Mouse (Mus musculus) heart, adult 8-10 months (tissue): Measurements from ENCODE around the gene Tenm3. TPM values are rescaled to one million over a fixed set of nuclear protein-coding genes. Genes with fewer than 3 reads are reported as not detected.

Experiments
- DNase-seq: peaks from one replicate; pipeline ENCODE4 v3.0.0; 2022; ENCODE audit warnings: low spot score
- total RNA-seq, 4 experiments: library from RNA; stranded (reverse); gene quantifications; 2 replicates each; pipeline ENCODE4 v1.2.4; 2022

The Tenm3 gene
- total RNA-seq, 4 experiments from 2014 or later = 2.1 to 3.8 (median 3.2) TPM

GRCm38 (mm10) chr8:48279360-48279759, 564.4 kb downstream of the Tenm3 start:
- DNase-seq = no peak

GRCm38 (mm10) chr8:48277986-48278635, 565.6 kb downstream of the Tenm3 start:
- no peak for DNase-seq

GRCm38 (mm10) chr8:48275066-48275465, 568.7 kb downstream of the Tenm3 start:
- DNase-seq = no peak

DNA sequence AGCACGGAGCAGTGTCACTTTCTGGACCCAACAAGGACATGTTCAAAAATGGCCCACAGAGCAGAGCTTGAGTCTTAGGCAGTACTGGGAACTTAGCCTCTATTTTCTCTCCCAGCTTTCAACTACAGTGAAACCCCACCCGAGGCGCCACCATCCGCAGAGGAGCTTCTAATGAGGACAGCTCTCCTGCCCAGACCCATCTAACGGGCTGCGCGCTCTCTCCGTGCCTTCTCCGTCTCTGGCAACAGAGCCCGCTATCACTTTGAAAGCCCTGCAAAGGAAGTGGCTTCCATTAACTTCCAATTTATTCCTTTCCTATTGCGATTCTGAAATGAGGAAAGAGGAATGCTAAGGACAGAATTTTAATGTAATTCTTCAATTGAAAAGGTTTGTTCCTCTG, 569.2 kb downstream of the Tenm3 start:
- no peak for DNase-seq

DNA sequence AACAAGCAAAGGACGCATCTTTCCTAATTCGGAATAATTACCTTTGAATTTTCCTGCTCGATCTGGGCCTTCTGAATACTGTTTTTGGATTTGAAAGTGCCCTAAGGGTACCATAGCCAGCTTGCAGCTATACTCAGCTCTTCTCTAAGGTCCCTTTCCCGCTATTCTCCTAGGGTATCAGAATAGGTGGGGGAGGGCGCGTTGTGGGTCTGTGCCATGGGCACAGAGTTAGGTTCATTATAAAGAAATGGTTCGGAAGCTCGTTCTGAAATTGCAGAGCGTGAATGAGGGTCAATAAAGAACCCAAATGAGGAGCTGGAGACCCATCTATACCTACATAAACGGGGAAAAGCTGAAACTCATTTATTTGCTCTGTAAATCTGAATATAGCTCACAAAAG, 575.1 kb downstream of the Tenm3 start:
- DNase-seq = no peak

DNA sequence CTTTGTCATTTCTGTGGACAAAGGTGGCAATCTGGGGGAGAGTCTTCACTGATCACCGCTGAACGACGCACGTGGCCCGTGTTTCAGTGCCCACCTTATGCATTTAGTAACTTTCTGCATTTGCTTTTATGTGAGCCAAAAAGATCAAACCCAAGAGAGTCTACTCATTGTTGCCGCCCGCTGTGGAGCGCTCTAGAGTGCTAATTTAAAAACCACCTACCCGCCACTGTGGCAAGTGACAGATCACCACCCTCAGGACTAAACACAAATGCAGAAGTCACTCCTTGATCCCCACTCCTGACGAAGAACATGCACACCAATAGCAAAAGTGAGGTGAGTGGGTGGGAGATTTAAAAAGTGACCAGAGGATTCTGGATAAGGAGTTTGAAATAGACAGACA, 583.5 kb downstream of the Tenm3 start:
- DNase-seq = no peak

GRCm38 (mm10) chr8:48259832-48260231, 583.9 kb downstream of the Tenm3 start:
- no peak for DNase-seq

DNA sequence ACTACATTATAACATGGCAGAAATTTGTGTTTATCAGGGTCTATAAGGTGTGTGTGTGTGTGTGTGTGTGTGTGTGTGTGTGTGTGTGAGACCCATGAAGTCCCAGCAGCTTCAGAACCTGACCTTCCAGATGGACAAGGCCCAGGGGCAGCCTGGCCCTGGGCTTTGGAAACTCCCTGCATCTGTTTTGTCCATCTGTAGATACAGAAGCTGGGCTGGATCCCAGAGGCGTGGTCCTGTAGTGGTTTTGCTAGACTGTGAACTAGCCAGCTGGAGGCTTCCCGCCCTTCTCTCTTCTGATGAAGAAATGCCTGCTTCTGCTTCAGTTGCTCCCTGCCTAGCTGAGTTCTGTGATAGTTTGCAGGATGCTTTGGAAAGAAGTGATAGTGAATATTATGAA, 599.9 kb downstream of the Tenm3 start:
- peak; percentile 11 for DNase-seq

DNA sequence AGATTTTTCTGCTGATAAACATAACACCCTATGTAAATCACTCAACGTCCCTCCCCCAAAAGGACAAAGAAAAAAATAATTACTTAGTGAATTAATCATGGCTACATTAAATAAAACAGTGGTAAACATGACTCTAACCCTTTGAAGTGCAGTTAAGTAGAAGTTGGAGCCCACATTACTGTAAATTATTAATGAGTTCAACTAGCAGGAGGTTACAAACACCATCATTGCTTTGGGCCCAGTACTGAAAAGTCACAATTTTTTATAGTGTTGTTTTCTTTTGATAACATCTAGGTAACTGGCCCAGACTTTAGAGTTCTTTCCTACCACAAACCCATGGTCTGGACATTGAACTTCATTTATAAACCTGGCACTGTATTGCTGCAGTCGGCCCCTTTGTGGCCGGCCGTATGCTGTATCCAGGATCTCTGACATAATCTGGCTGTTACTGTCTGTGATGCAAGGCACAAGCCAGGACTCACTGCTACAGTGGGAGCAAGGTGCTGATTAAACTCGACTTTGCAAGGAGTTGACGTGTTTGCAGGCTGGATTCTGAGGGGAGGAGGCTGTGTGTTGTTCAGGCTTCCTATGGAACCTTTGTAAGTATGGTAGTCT, 602.7 kb downstream of the Tenm3 start:
- no peak for DNase-seq

- no peak for DNase-seq
Observed at GRCm38 (mm10) chr8:48236968-48237367, 606.8 kb downstream of the Tenm3 start.

- no peak for DNase-seq
Observed at GRCm38 (mm10) chr8:48232927-48233326, 610.8 kb downstream of the Tenm3 start.

DNA sequence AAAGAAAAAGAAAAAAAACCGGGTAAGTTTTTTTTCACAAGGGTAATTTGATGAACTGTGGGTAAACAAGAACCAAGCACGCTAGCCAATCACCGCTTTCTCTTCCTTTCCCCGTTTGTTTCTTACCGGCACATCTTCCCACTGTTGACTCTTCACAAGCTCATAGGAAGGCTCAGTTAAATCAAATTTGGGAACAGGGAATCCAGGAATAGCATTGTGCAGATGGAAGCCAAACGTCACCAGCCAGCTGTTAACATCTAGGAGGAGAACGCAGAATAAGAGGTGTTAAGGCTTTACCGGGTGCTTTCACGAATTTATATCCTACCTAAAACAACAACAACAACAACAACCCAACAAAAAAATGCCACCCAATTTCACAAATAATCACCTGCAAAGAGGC, 611.9 kb downstream of the Tenm3 start:
- no peak for DNase-seq

- DNase-seq = no peak
Observed at GRCm38 (mm10) chr8:48231389-48231788, 612.4 kb downstream of the Tenm3 start.

DNA sequence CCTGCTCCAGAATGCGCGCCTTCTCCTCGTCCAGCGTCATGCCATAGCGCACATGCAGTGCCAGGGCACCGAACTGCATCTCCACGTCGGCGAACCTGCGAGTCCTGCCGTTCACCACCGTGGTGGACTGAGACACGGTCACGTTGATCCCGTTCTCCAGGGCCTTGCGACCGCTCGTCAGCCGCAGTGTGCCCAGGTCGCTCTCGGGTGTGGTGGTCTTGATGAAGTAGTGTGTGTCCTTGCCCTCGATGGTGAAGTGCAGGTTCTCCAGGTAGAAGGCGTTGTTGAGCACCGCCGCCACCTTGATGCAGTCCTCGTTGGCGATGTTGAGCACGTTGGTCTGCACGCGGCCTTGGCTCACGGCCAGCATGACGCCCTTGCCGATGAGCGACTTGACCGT, 615.1 kb downstream of the Tenm3 start:
- no peak for DNase-seq

GRCm38 (mm10) chr8:48224753-48225152, 619.0 kb downstream of the Tenm3 start:
- DNase-seq = no peak

DNA sequence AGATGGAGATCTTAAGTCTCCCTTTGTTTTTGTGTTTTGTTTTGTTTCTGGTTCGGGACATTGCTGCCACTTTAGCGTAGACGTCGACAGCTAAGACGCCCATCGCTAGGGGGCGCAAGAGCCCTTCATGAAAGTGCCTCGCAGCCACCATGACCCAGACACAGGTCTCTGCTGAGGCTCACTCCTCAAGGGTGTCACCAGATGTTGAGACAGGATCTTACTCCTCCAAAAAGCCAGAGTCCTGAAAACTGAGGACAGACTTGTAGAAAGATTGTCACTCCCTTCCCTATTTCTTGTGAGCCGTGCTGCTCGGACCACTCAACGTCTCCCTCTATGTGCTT, 621.4 kb downstream of the Tenm3 start:
- DNase-seq = peak; percentile 71

DNA sequence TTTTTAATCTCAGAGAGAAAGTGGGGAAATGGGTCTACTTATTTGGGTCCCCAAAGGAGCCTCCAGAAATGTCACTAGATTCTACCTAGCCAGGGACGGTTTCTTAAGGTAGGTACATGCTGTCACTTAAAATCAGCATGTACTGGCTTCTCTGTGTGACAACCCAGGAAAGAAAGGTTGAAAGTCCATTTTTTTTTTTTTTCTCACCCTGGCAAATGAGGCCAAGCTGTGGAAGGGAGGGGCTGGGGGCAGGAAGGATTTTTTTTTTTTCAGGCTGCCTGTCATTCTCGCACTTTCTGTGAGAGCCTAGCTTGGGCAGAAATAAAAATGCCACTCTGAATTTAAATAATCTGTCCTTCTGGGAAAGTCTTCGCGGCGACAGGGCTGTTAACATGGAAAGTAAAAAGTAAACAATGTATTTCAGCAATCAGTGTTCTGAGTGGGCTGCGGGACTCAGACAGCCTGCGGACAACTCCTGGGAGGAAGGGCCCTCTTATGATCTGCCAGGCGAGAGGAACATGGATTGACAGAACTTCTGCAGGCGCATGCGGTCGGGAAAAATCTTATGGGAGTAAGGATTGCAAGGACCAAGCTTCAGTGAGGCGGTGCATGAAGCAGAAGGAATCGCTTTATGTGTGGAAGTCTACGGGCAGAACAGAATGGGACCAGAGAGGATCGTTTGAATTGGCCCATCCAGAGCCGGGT, 621.9 kb downstream of the Tenm3 start:
- no peak for DNase-seq

GRCm38 (mm10) chr8:48221304-48221703, 622.4 kb downstream of the Tenm3 start:
- DNase-seq = no peak

DNA sequence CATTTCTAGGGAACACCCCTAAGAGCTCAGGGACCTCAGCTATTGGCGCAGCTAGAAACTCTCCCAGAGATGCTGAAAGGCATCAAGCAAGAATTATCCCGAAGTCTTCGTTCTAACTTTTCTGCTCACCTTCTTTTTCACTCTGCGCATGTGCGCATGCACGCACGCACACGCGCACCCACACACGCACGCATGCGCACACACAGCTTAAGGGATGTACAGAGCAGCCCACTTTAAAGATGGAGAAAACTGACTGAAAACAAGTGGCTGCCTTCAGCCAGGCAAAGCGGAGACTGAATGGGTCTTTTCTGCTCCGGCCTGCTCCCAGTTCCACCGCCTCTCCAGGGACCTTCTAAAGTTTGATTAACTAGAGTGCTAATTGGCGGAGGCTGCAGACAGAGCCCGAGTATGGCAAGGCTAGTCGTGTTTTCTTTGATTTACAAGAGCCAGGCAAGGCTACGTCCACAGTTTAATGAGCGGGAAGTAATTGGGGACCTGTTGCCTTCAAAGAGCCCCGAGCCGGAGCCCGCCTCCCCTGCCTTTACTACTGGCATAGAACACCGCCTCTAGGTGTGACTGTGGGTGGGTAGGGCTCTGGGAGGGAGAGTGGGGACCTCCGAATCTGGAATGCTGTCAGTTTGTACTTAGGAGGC, 623.1 kb downstream of the Tenm3 start:
- no peak for DNase-seq

DNA sequence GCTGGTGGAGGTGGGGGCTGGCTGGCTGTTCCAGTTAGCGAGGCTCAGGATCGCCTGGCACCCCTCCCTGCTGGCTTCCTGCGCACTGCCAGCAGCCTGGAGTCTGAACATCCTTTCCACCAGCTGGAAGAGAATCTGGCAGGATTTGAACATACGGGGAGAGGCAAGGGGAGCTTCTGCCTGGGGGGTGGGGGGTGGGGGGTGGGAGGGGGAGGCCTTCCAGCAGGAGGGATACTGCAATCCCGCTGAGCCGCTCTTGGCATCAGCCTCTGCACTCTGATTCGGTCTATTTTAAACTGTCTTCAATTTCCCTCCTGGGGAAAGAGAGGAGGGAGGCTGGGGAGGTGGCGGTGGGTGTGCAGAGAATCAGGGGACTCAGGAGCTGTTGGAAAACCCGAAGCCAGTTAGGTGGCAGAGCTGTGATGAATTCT, 628.7 kb downstream of the Tenm3 start:
- no peak for DNase-seq

- DNase-seq = no peak
Observed at GRCm38 (mm10) chr8:48214386-48214785, 629.4 kb downstream of the Tenm3 start.

GRCm38 (mm10) chr8:48211931-48212330, 631.8 kb downstream of the Tenm3 start:
- no peak for DNase-seq

DNA sequence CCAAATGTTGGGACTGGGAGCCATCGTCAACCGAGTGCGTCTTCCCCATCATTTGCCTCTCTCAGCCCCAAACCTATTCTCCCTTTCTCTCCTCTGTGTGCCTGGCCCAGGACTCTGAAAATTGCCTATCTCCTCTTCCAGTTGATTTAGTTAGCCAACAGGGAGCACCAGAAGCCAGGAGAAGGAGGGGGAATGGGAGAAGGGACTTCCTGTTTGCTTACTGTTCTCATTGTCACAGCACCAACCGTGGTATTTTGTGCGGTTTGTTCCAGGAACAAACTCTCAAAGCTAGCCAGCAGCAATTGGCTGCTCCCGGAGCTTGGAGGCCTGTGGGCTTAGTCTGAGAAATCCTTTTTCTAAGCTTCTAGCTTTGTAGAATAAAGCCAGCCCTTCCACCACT, 636.2 kb downstream of the Tenm3 start:
- DNase-seq = peak; percentile 22
